Mouse (Mus musculus) frontal cortex, adult (tissue): ENCODE results near the gene Nxpe3.

Source experiments
- ATAC-seq: cut with Nextera tagmentation; 2 replicates; pipeline ENCODE4 v1.9.2; 2017; ENCODE audit warnings: mild to moderate bottlenecking, moderate library complexity, mixed read lengths; ENCODE audit not compliant: low TSS enrichment

Gene Nxpe3

DNA sequence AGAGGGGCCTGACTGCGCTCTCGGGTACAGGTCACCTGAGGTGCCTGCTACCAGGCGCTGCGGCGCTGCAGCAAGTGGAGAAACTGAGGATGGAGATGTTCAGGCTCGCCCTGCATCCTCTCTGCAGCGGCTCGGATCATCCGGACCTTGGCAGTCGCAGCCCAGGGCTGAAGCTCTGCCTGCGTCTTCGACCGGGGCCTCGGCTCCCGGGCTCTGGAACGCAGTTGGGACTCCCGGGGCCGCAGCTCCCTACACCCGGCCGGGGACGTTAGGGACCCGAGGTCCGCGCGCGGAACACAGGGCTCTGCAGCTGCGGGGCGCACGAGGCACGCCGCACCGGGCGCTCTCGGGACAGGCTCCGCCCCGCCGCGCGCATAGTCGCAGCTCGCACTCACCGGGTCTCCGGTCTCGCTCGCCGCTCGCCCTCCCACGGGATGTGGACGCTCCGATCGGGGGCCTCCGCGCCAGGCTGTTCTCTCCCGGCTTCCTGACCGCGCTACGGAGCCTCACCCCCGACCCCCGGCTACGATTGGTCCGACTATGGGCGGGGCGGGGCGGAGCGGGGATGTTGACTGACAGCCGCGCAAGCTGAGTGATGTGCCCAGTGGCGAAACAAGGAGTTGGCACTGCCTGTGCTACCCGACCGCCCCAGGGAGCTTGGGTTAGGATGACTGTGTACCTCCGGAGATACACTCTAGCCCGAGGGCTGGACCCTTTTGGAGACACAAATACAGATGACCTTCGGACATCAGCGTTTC is at the start of gene Nxpe3:
Gene Nxpe3, minus strand, starts transcription at position 393 of the 758 bp plus-strand sequence.
- peak; percentile 96 for ATAC-seq

DNA sequence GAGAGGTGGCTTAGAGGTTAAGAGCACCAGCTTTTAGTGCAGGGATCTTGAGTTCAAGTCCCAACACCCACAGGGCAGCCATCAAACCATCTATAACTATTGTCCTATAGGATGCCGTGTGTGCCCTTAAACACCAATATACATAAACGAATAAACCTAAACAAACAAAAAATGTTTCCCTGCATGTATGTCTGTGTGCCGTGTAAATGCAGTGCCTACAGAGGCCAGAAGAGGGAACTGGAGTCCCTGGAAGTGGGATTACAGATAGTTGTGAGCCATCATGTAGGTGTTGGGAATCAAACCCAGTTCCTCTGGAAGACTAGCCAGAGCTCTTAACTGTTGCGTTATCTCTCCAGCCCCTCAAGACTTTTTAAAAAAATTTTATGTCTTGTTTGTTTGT is 45.7 kb upstream of the Nxpe3 start:
- no peak for ATAC-seq

DNA sequence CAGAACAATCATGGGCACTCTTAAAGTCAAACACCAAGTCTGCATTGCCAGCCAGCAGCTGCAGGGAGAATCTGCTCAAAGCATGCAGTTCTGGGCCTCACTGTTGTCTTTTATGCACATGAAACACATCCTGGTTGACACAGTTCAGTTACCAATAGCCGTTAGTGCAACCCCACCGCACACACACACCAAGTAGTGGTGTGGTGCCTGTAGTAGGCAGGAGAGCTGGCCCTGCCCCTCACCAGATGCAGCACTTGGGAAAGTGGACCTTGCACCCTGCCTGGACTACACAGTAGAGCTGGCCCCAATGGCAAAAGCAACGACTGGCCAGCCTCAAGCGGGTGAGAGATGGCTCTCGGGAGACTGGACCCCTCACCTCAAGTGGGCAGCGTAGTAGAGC is 44.6 kb upstream of the Nxpe3 start:
- no peak for ATAC-seq

DNA sequence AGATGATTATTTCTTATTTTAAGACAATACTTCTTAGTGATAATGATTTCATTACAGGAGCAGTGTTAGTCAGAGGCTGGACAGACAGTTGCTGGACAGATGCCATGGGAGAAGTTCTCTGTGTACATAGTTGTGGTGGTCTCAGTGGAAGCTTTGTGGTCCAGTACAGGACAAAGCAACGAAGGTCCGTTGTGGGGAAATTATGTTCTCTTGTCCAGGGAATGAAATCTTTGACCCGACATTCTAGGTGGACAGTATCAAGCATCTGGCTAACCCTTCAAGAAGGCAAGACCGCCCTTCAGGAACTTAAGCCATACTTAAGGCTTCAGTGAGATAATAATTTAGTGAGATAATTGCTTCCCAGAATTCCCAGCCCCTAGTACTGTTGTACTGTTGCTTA is 43.7 kb upstream of the Nxpe3 start:
- ATAC-seq = no peak

- ATAC-seq = peak; percentile 98
Measured at GRCm38 (mm10) chr16:55934453-55935037, 39.5 kb upstream of the Nxpe3 start, which contains the start of gene Cep97. Gene Cep97 (minus strand): TSS chr16:55934855.

- peak; percentile 45 for ATAC-seq
Measured at GRCm38 (mm10) chr16:55933681-55934343, 38.7 kb upstream of the Nxpe3 start.

DNA sequence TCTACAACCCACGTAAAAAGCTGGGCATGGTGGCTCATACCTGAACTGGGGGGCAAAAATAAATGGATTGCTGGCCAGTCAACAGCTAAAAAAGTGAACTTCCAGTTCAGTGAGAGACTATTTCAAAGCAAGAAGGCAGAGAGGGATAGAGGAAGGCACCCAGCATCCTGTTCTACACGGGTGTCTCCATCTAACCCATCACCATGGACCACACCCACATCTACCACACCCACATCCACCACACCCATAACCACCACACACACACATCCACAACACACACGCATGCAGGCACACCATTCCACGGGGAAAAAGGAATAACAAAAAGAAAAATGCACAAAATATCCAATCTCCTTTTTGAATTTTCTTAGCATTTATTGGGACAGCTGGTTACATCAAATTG is 28.9 kb upstream of the Nxpe3 start:
- ATAC-seq = no peak

- peak; percentile 74 for ATAC-seq
Measured at GRCm38 (mm10) chr16:55922079-55922478, 27.0 kb upstream of the Nxpe3 start.

GRCm38 (mm10) chr16:55914716-55915115 is 19.6 kb upstream of the Nxpe3 start:
- ATAC-seq = no peak

DNA sequence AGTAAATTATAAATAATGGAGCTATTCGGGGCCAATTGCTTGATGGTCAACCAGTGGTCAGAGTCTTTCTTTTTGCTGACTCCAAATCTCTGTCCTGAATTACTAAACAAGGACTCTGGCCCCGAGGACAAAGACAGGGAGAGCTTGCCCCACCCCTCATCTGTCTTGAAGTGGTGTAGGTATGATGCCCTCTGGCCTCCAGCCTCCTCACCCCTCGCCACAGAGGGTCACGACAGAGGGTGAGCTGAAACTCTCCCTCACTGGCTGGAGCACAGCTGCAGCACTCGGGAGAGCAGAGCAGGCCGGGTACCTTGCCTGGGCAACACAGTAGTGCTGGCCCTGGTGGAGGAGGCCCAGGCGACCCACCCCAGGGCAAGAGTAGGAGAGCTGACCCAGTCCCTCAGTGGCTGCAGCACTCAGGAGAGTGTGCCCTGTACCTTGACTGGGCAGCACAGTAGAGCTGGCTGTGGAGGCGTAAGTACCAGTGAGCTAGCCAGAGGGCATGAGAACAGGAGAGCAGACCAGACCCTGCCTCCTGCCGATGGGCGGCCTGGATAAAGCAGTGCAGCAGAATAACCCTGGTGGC is 15.2 kb upstream of the Nxpe3 start:
- ATAC-seq = no peak

DNA sequence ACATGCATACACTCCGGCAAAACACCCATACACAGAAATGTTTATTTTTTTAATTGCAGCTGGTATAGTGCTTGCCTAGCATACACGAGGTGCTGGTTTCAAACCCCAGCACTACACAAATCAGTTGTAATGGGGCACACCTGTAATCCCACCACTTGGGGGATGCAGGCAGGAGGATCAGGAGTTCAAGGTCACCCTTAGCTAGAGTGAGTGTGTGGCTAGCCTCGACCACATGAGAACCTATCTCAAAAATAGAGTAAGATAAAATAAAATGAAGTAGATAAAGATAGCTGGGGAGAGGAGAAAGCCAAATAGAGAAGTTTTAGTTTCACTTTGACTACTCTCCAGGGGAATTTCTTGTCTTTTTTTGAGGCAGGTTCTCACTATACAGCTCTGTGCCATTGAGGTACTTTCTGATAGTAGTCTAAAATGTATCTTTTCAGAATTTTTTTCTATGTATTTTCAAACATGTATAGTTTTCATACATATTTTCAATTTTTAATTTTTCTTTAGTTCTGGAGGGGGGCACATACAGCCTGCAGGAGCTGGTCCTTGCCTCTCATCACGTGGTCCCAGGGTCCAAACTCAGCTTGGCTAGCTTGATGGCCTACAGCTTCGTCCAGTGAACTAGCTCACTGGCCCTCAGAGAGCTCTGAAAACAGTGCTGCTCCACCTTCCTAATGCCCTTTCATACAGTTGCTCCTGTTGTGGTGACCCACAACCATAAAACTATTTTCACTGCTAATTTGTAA is 12.0 kb upstream of the Nxpe3 start:
- no peak for ATAC-seq

- no peak for ATAC-seq
Measured at GRCm38 (mm10) chr16:55905370-55905769, 10.3 kb upstream of the Nxpe3 start.

- no peak for ATAC-seq
Measured at GRCm38 (mm10) chr16:55901839-55902756, 7.0 kb upstream of the Nxpe3 start.

- no peak for ATAC-seq
Measured at GRCm38 (mm10) chr16:55898385-55899002, 3.4 kb upstream of the Nxpe3 start.

GRCm38 (mm10) chr16:55895651-55896095 is 588 bp upstream of the Nxpe3 start:
- peak; percentile 73 for ATAC-seq

DNA sequence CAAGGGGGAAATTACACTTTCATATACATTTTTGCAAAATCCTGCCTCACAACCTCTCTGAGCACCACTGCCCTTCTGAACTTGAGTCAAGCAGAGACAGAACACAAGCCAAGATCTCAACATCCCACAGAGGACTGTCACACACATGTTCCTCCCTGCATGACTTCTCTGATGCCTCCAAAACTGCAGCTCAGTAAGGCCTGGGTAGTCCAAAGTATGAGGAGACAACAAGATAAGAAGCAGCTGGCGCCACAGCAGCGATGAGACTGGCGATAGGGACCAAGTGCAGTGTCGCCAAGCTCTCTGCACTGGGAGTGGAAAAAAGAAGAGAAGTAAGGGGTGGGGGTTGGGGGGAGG is 571 bp downstream of the Nxpe3 start:
- ATAC-seq = peak; percentile 25

DNA sequence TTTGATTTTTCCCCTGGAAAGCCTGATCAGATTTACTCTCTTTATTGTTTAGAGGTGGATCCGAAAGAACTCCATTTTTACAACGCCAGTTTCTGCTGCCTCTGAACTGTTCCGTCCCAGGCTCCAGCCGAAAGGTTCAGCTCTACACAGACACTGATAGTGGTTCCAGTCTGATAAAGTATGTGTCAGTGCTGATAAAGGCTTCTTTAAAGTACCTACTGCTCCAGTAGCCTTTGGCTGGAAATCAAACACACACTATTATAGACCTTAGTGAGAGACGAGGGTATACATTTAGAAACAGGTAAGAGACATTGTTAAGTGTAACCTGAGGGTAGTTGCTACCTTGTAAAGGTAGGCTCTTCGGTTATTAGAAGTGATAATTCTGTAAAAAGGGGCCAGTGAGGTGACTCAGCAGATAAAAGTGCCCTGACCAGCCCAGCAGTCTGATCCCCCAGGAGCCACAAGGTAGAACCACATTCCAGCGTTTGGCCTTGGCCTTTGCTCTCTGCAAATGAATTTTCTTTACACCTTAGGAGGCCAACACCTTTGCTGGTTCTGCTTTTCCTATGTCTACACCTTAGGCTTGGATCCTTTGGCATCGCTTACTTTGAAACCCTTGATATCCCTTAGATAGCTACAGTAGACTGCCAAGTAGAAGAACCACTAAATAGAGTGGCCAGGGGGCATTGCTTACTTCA is 1.5 kb downstream of the Nxpe3 start:
- no peak for ATAC-seq

GRCm38 (mm10) chr16:55892484-55892883 is 2.6 kb downstream of the Nxpe3 start:
- ATAC-seq = no peak

DNA sequence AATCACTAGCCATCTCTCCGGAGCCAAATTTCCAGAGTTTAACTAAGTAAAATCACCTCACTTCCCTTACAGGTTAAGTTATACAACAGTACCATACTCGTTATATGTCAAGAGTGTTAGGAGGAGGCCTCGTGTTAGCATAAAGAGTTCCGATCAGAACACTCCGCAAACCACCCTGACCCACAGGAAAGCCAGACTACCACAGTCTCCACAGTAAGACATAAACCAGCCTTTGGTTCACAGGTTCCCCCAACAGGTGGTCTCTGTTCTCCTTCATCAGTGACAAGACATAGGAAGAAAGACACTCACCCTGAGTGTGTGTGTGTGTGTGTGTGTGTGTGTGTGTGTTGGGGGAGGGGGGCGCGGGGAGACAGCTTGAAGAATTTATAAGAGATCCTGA is 3.7 kb downstream of the Nxpe3 start:
- ATAC-seq = no peak
